Mouse (Mus musculus): ENCODE measurements around the gene Cinp.

The Cinp gene

GRCm38 (mm10) chr12:110889036-110890020 lies at the start of gene Cinp, which contains the start of gene Tecpr2:
Gene Cinp, minus strand, starts transcription at chr12:110889145.
Gene Tecpr2, plus strand, starts transcription at chr12:110889264.
- CTCF ChIA-PET: interaction anchor here in 2 of 4 experiments (0.6 to 1.0 kb wide), 2 partner anchors 27 to 188 kb away, joined by 3 read pairs; no protein-coding TSS in a partner anchor

GRCm38 (mm10) chr12:110937496-110937895 lies 48.6 kb upstream of the Cinp start:
- CTCF ChIA-PET: interaction anchor here in 3 of 4 experiments (0.8 to 3.9 kb wide), 7 partner anchors 9 to 511 kb away, joined by 3 to 58 read pairs (median 14); no protein-coding TSS in a partner anchor
- POLR2A ChIA-PET: interaction anchor here in 3 of 4 experiments (1.0 to 2.0 kb wide), 5 partner anchors 9 to 56 kb away, joined by 3 to 5 read pairs (median 3); no protein-coding TSS in a partner anchor

More at GRCm38 (mm10) chr12:110889036-110890020, at the start of gene Cinp, which contains the start of gene Tecpr2:
- POLR2A ChIA-PET: interaction anchor here in 3 of 4 experiments (0.6 to 2.4 kb wide), 16 partner anchors 7 to 837 kb away, joined by 3 to 7 read pairs (median 4); partner anchors contain the start of gene Wdr20 (in 1 of the 3)

GRCm38 (mm10) chr12:110935983-110936620 lies 47.2 kb upstream of the Cinp start:
- ChIA-PET POLR2A (interaction anchor here (0.6 to 2.3 kb wide), 14 partner anchors 9 to 433 kb away, joined by 3 to 8 read pairs (median 4); partner anchors contain the start of genes Ankrd9 (in 1 of the 4) and Rcor1 (in 1 of the 4)), CTCF (interaction anchor here (0.6 to 3.0 kb wide), 45 partner anchors 10 to 571 kb away, joined by 3 to 58 read pairs (median 3); partner anchors contain the start of genes Ankrd9 (in 2 of the 4), Amn (in 1 of the 4) and Rcor1 (in 1 of the 4))

GRCm38 (mm10) chr12:110932820-110933219 lies 43.9 kb upstream of the Cinp start:
- ChIA-PET POLR2A (interaction anchor here in 1 of 4 experiments (0.5 to 1.3 kb wide), 2 partner anchors 49 to 327 kb away, joined by 3 read pairs; no protein-coding TSS in a partner anchor), CTCF (interaction anchor here in 3 of 4 experiments (0.6 to 1.3 kb wide), 5 partner anchors 59 to 511 kb away, joined by 3 to 5 read pairs (median 3); no protein-coding TSS in a partner anchor)

GRCm38 (mm10) chr12:110921572-110921971 lies 32.6 kb upstream of the Cinp start:
- ChIA-PET POLR2A (interaction anchor here in 3 of 4 experiments (0.6 to 1.5 kb wide), 10 partner anchors 15 to 251 kb away, joined by 3 to 7 read pairs (median 4); partner anchors contain the start of gene Hsp90aa1 (in 1 of the 3)), CTCF (interaction anchor here in 1 of 4 experiments (1.5 kb wide), 1 partner anchor 15 kb away, joined by 6 read pairs; no protein-coding TSS in a partner anchor)

- ChIA-PET CTCF (no interaction called here), POLR2A (interaction anchor here in 2 of 4 experiments (1.1 to 1.3 kb wide), 2 partner anchors 36 to 38 kb away, joined by 3 to 4 read pairs; no protein-coding TSS in a partner anchor)
Measured at GRCm38 (mm10) chr12:110920254-110920653, 31.3 kb upstream of the Cinp start.

GRCm38 (mm10) chr12:110915761-110916160 lies 26.8 kb upstream of the Cinp start:
- POLR2A ChIA-PET: interaction anchor here in 2 of 4 experiments (1.0 to 1.1 kb wide), 3 partner anchors 15 to 32 kb away, joined by 3 read pairs; no protein-coding TSS in a partner anchor
- CTCF ChIA-PET: interaction anchor here in 1 of 4 experiments (1.0 kb wide), 1 partner anchor 19 kb away, joined by 3 read pairs; no protein-coding TSS in a partner anchor

- POLR2A ChIA-PET: interaction anchor here in 1 of 4 experiments (0.6 to 1.4 kb wide), 3 partner anchors 13 to 319 kb away, joined by 3 to 8 read pairs (median 3); no protein-coding TSS in a partner anchor
- CTCF ChIA-PET: interaction anchor here in 3 of 4 experiments (0.6 to 1.0 kb wide), 5 partner anchors 26 to 1934 kb away, joined by 3 to 7 read pairs (median 6); no protein-coding TSS in a partner anchor
Measured at GRCm38 (mm10) chr12:110909962-110910361, 21.0 kb upstream of the Cinp start.

- CTCF ChIA-PET: no interaction called here
Measured at GRCm38 (mm10) chr12:110907845-110908244, 18.9 kb upstream of the Cinp start.

GRCm38 (mm10) chr12:110903536-110903935 lies 14.6 kb upstream of the Cinp start:
- CTCF ChIA-PET: no interaction called here
- POLR2A ChIA-PET: interaction anchor here in 1 of 4 experiments (0.8 to 1.6 kb wide), 4 partner anchors 10 to 62 kb away, joined by 3 read pairs; no protein-coding TSS in a partner anchor

More at GRCm38 (mm10) chr12:110907845-110908244, 18.9 kb upstream of the Cinp start:
- POLR2A ChIA-PET: interaction anchor here in 1 of 4 experiments (1.0 to 1.2 kb wide), 2 partner anchors 24 to 26 kb away, joined by 4 to 5 read pairs; no protein-coding TSS in a partner anchor

GRCm38 (mm10) chr12:110902106-110902505 lies 13.2 kb upstream of the Cinp start:
- ChIA-PET CTCF (interaction anchor here in 3 of 4 experiments (0.6 to 1.2 kb wide), 3 partner anchors 20 to 96 kb away, joined by 3 to 4 read pairs (median 4); no protein-coding TSS in a partner anchor), POLR2A (interaction anchor here in 2 of 4 experiments (0.6 to 2.1 kb wide), 6 partner anchors 9 to 64 kb away, joined by 3 to 14 read pairs (median 4); no protein-coding TSS in a partner anchor)

GRCm38 (mm10) chr12:110891887-110892286 lies 2.9 kb upstream of the Cinp start:
- POLR2A ChIA-PET: interaction anchor here in 2 of 4 experiments (1.2 to 4.9 kb wide), 4 partner anchors 9 to 54 kb away, joined by 4 to 37 read pairs (median 6); no protein-coding TSS in a partner anchor
- CTCF ChIA-PET: no interaction called here

GRCm38 (mm10) chr12:110888606-110889005 lies 339 bp downstream of the Cinp start:
- POLR2A ChIA-PET: interaction anchor here in 3 of 4 experiments (0.7 to 2.4 kb wide), 15 partner anchors 8 to 346 kb away, joined by 3 to 7 read pairs (median 4); partner anchors contain the start of genes Rcor1 (in 1 of the 3) and Wdr20 (in 1 of the 3)
- CTCF ChIA-PET: interaction anchor here in 1 of 4 experiments (1.0 kb wide), 1 partner anchor 26 kb away, joined by 3 read pairs; no protein-coding TSS in a partner anchor

- ChIA-PET CTCF (interaction anchor here in 2 of 4 experiments (1.0 to 1.4 kb wide), 3 partner anchors 26 to 104 kb away, joined by 3 to 4 read pairs (median 3); no protein-coding TSS in a partner anchor), POLR2A (interaction anchor here in 3 of 4 experiments (0.7 to 2.4 kb wide), 17 partner anchors 7 to 347 kb away, joined by 3 to 7 read pairs (median 4); partner anchors contain the start of genes Rcor1 (in 1 of the 3) and Wdr20 (in 1 of the 3))
Measured at GRCm38 (mm10) chr12:110888106-110888505, 839 bp downstream of the Cinp start.

GRCm38 (mm10) chr12:110885251-110885650 lies 3.7 kb downstream of the Cinp start:
- ChIA-PET POLR2A (interaction anchor here in 3 of 4 experiments (0.7 to 5.2 kb wide), 26 partner anchors 9 to 653 kb away, joined by 3 to 70 read pairs (median 8); partner anchors contain the start of genes Eif5 (in 1 of the 3), Hsp90aa1 (in 1 of the 3), Rcor1 (in 1 of the 3) and Zfp839 (in 1 of the 3)), CTCF (interaction anchor here in 1 of 4 experiments (0.6 kb wide), 1 partner anchor 11 kb away, joined by 4 read pairs; no protein-coding TSS in a partner anchor)

- POLR2A ChIA-PET: interaction anchor here (0.6 to 5.2 kb wide), 86 partner anchors 8 to 932 kb away, joined by 3 to 70 read pairs (median 5); partner anchors contain the start of genes Ankrd9 (in 2 of the 4), Hsp90aa1 (in 2 of the 4), Rcor1 (in 2 of the 4) and Wdr20 (in 2 of the 4)
- CTCF ChIA-PET: interaction anchor here (0.6 to 3.1 kb wide), 18 partner anchors 9 to 846 kb away, joined by 3 to 16 read pairs (median 3); no protein-coding TSS in a partner anchor
Measured at GRCm38 (mm10) chr12:110882291-110882690, 6.7 kb downstream of the Cinp start.

Data from embryonic stem cell, embryonic (primary cell).